Mouse (Mus musculus): ENCODE results near the gene Apbb2.

- no peak for TF ChIP-seq POLR2A (IDR thresholded peaks at IDR 0.05; ENCODE audit: borderline replicate concordance, extremely low read depth, insufficient read depth, insufficient read length, poor library complexity, severe bottlenecking)
- TF ChIP-seq CTCF (IDR thresholded peaks at IDR 0.05; ENCODE audit: borderline replicate concordance, extremely low read depth, insufficient read depth, insufficient read length): no peak
Observed at GRCm38 (mm10) chr5:66540246-66540645, 78.3 kb downstream of the Apbb2 start.
